Mouse (Mus musculus): ENCODE measurements around the gene Ntf3.

Ntf3 gene

DNA sequence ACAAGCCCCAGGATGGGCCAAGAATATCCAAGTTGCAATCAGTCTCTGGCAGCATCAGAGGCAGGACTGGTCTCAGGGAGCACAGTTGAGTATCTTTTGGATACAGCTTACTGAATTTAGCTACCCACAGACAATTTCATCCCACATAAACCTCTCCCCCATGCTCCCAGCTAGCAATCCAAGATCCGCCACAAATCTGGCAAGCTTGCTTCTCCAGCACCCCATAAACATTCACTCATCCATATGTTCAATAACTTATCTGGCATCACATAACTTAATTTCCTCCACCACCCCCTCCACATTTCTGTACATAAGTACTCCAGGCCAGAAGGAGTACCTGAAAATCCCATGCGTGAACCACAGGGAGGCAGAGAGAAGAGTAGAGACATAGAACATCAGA, 10.8 kb downstream of the Ntf3 start:
- DNase-seq: no peak

DNA sequence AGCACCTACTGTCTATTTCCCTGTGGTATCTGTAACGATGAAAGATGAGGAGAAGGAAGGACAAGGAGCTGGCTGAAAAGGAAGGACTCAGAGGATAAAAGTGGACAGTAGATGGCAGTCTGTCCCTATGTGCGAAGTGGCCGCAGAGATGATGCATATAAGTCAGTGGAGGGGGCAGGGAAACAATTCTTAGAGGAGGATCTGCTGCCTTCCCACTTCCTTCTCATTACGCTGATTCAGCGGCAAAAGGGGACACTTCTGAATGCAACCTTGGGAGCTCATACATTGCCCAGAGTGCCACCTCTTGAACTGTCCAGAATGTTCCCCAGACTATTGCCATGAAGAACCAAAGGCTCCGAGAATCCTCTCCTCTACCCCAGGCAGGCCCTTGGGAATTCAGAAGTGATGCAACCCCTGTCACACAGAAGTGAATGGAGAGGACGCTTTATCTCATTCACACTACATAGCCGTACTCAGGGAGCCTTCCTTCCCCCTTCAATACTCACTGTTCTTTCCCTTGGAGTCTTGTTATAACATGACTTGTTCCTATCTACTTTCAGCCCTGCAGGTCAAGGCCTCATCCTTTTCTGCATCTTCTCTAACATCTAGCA, 12.2 kb downstream of the Ntf3 start:
- DNase-seq: peak; percentile 68

GRCm38 (mm10) chr6:126153154-126153553, 13.6 kb downstream of the Ntf3 start:
- no peak for DNase-seq

DNA sequence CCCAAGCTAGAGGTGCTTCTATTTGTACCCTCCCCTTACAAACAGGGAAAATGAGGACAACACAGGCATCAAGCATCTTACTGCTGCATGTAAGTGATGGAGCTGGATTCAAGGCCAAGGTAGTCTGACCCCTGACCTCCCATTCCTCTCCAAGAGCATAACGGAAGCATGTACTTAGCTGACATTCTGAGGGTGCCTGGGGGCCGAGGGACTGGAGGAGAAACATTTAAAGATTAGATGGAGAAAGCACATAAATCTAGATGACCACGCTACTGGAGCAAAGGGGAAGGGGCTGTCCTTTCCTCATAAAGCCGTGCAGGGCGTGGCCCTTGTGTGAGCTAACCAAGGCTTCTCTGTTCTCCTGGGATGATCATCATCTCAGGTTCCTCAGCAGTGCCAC, 23.1 kb downstream of the Ntf3 start:
- DNase-seq: no peak

DNA sequence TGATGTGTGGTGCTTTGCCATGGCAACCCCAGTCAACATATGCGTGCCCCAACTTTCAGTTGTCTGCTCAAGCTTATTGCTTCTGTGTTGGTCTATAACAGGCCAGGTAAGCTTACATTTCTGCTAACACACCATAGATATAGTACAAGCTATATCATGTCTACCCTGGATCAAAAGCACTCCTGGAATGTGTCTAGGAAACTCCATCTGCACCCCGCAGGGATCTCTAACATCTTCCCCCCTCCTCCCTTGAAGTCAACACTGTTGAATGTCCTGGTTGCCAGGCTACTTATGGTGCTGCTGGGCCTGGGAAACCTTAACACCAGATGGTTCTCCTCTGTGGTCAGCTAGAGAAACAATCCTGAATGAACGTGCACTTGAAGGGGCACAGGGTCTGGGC, 24.0 kb downstream of the Ntf3 start:
- DNase-seq: no peak

DNA sequence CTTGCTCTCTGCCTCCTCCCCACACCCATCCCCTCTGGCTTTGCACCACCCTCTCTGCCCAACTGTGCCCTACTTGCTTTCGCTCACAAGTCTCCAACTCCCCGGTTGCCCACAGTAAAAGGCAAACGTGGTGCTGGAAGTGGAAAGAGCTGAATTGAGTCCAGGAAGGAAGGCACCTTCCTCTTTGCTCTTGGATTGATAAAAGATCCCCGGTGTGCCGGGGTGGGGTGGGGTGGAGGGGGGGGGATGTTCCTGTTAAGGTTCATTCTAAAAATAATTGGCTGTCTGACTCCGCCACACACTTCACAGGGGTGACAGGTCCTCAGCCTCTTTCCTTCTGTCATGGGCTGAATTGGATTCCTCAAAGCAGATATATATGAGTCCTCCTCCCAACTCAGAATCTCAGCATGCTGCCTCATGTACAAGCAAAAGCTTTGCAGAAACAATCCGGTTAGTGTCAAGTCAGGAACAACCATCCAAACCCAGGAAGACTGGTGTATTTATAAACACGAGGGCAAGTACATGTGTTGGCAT, 24.6 kb downstream of the Ntf3 start:
- DNase-seq: no peak

DNA sequence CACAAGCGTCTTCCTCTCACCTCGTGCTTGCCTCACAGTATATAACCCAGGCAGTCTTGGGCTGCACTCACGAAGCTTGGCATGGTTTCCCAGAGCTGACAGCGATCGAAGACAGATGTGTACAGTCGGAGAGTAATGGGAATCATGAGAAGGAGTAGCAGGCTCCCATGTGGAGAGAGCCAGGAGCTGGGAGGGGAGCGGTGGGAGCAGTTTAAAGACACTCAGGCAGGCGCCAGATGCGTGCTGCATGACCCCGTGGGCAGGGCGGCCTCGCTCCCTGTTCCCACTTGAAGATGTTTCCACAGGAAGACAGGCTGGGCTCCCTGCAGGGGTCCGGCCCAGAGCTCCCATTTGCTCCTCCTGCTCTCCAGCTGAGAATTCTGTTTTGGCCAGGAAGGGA, 25.2 kb downstream of the Ntf3 start:
- DNase-seq: no peak

DNA sequence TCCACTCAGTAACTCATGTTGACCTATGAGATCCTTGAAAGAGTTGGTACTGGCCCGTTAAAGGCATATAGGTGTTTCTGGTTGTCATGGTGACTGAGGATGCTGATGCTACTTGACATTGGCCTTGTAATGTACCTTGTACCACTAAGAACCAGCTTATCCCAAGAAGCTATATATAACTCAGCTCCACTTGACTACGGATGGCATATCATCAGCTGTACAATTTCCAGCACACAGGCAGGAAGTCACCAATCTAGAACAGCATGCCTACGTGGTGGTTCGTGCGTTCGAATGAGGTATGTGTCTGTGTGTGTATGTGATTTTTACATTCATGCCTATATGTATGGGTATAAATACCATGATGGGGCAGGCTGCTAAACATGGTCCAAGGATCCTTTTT, 25.7 kb downstream of the Ntf3 start:
- no peak for DNase-seq

GRCm38 (mm10) chr6:126140416-126140815, 26.3 kb downstream of the Ntf3 start:
- DNase-seq: no peak

DNA sequence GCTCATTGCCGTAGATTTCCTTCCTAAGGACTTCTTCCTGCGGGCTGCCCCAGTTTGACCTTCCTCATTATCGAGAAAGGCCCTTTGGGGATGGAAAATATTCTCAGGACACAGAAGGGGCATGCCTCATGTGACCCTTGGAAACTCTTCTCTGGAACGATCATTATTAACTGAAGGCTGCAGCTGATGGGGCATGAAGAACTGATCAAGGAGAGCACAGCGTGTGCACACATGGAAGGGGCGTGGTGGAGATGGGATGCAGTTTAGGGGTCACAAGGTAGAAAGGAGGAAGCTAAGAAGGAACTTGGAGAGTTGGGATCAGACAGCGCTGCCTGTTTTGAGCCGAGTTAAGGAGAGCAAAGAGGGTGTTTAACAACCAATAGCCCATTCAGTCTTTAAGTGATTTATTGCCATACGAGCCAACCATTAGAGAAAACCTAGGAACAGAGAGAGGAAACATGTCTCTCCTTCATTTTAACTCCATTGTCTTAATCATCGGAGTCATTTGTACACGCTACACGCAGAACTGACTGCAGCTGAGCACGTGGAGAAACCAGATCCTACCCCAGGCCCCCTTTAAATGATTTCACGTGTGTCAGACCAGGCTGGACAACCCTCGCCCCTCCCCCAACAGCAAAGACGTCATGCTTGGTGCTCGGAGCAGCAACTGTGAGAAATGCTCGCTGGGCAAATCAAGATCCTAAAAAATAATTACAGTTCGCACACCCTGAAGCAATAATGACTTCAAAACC, 32.4 kb downstream of the Ntf3 start:
- no peak for DNase-seq

- no peak for DNase-seq
Measured at GRCm38 (mm10) chr6:126128238-126128637, 38.5 kb downstream of the Ntf3 start.

DNA sequence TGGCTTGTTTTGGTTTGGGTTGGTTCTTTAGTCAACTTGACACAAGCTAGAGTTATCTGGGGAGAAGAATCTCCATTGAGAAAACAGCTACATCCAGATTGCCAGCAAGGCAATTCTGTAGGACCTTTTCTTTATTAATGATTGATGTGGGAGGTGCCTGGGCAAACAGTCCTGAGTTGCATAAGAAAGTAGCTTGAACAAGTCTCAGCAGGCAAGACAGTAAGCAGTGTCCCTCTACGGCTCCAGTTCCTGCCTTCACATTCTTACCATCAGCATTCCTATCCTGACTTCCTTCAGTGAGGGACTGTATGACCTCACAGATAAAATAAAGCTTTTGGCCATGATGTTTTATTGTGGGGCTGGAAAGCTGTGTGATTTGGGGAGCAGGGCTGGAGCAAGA, 48.5 kb downstream of the Ntf3 start:
- DNase-seq: no peak

GRCm38 (mm10) chr6:126117191-126117590, 49.5 kb downstream of the Ntf3 start:
- DNase-seq: no peak

GRCm38 (mm10) chr6:126114934-126115633, 51.6 kb downstream of the Ntf3 start:
- no peak for DNase-seq

GRCm38 (mm10) chr6:126110892-126111835, 55.5 kb downstream of the Ntf3 start:
- DNase-seq: no peak

- no peak for DNase-seq
Measured at GRCm38 (mm10) chr6:126109184-126109583, 57.5 kb downstream of the Ntf3 start.

GRCm38 (mm10) chr6:126108771-126109170, 57.9 kb downstream of the Ntf3 start:
- no peak for DNase-seq

- DNase-seq: no peak
Measured at GRCm38 (mm10) chr6:126107398-126107797, 59.3 kb downstream of the Ntf3 start.

DNA sequence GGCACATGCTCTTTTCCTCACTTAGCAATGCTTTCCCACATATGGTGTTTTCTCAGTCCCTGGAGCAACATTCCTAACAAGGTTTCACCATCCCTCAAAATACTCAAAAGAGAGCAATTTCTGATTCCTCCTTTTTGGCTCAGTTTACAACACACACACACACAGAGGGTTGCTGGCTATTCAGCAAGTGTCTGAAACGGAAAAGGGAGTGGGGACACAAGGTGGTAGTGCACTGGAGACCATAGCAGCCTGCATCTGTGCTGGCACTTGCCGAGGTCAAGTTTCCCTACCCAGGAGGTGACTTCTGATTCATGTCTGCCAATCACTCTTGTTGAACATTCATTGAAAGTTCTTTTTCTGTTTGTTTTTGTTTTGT, 59.9 kb downstream of the Ntf3 start:
- DNase-seq: no peak

DNA sequence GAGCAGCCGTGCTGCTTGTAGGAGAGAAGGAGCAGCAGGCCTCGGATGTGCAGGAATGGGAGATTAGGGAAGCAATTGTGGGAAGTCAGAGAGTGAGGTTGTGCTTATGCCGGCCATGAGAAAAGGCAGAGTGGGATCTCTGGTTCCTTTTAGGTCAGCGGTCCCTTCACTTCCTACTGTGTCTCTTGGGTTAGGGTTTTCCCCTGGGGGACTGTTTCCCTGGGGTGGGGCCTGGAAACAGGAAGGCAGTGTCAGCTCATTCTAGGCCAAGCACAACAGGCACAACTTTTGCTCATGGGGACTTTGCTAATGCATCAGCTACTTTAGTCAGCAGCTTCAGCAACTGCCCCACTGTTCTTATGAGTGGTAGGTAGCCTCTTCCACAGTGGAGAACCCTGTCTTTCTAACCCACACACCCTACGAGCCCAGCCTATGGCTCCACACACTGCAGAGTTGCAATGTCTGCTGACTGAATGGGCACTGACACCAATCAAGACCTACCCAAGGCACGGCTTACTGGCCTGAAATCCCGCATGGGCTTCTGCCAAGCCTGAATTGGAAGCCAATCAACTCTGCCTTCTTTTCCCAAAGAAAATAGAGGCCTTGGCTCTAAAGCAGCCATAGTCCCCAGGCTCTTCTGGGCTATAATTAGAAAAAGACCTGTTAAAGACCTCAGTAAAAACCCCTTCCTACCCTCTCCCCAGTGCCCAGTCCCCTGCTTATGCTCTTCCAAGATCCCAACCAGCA, 60.5 kb downstream of the Ntf3 start:
- peak; percentile 52 for DNase-seq

GRCm38 (mm10) chr6:126105083-126105740, 61.5 kb downstream of the Ntf3 start:
- DNase-seq: no peak

GRCm38 (mm10) chr6:126102571-126102970, 64.1 kb downstream of the Ntf3 start:
- DNase-seq: no peak

Data from cerebellum, adult 8-10 months (tissue).